Mouse (Mus musculus) leukemia stem cell, adult 10-12 weeks (primary cell): ENCODE measurements around the gene Pcsk7. TPM values are rescaled to one million over a fixed set of nuclear protein-coding genes. Genes with fewer than 3 reads are reported as not detected.

Experiments
- polyA plus RNA-seq: library from polyadenylated mRNA; stranded (reverse); fragments of >175 nt; gene quantifications from 2 replicates; pipeline ENCODE4 v1.2.3, GENCODE M21; 2012; ENCODE audit warnings: low replicate concordance

Gene Pcsk7
- polyA plus RNA-seq = 3.7 and 9.2 TPM in 2 replicates

DNA sequence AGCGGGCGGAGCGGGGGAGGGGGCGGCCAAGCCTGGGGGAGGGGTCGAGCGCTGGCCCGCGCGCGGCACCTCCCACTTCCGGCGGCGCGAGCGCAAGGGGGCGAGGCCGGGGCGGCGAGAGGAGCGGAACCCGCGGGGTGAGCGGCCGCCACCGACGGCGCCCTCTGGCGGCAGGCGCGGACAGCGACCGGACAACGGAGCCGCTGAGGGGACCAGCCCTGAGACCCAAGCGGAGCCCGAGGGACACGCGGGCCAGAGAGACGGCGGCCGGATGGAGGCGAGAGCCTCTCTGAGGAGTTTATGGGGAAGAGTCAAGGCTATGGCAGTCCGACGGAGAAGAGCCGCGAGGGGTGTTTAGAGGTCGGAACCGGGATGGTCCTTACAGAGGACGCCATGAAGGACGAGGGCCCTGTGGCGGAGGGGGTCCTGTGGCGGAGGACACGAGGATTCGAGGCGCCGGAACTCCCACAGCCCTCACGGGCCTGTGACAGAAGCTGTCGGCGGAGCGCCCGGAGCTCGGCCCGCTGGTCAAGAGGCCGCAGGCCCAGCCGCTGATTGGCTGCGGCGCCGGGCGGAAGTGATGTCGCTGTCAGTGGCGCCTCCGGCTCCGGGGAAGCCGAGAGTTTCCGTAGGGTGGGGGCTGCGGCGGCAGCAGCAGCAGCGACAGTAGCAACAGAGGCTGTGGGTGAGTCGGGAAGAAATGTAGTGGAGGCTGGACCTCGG lies at the start of gene Pcsk7, which contains the start of gene Rnf214:
Gene Pcsk7 (plus strand): TSS at position 143 of the 723 bp plus-strand sequence.
Gene Rnf214 (minus strand): TSS at position 557 of the 723 bp plus-strand sequence.

DNA sequence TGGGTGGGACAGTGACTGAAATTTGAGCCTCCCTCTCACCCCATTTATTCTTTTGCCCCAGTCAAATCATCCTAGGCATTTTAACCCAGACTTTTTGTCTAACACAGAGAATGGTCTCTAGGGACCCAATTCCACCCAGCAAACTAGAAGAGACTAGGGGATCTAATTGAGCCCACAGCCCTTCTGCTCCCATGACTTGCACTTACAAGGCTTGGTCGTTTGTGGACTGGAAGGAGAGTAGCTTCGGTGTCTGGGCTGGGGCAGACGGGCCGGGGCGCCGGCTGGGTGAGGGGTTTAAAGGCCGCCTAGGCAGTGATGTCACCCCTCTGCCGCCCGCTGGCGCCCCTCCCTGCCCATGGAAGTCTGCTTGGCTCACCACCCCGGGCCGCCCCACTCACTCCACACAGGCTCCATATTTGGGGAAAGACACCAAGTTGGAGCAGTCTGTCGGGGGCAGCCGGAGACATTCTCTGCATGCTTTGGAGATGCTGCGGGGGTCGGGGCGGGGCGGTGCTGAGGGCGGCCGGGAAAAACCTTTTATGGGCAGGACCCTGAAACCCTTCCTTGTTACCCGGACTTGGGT lies 29.4 kb downstream of the Pcsk7 start, which contains the start of gene Tagln:
Gene Tagln (minus strand): TSS at position 431 of the 583 bp plus-strand sequence.

DNA sequence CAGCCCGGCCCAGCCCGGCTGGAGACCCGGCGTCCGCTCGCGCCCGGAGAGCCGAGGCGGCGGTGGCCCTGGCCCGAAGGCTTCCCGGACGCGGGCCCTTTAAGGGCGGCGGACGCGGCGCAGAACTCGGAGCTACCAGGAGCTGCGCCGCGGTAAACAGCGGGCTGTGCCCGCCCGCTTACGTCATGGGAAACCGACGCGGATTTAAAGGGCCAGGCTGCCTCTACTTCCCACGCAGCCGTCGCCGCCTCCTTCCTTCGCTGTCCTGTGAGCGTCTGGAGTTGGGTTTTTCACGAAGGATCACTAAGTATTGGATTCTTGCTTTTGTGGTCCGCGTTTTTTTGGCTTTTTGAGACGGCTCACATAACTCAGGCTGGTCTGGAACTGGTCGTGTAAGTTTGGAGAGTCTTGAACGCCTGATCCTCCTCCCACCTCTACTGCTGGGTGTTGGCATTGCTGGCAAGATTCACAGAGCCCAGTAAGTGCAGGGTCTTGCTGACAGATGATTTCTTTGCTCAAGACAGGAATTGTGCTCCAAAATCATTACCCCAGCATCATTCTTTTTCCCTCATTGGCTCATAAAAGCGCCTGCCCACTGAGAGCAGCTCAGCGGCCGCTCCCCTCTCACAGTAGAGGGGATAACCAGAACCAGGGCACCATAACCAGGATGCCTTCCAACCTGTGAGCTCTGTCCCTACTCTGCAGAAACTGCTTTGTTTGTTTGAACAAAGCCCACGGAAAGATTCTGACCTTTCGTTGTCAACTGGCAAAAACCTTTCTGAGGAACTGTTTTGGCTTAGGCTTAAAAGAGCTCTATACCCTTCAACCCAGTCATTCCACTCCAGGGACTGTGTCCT lies 49.0 kb downstream of the Pcsk7 start, which contains the start of gene Sidt2:
Gene Sidt2 (minus strand): TSS at position 152 of the 857 bp plus-strand sequence.

Other genes starting within 250 kb of the Pcsk7 start
- 133 and 186 TPM in 2 replicates for gene Cep164, start 77.8 kb upstream of the Pcsk7 start, polyA plus RNA-seq
- gene Bace1, start 67.9 kb upstream of the Pcsk7 start, polyA plus RNA-seq = 0.28 and 0.84 TPM in 2 replicates
- gene Rnf214, start 414 bp downstream of the Pcsk7 start, polyA plus RNA-seq = 7.5 and 25.3 TPM in 2 replicates
- gene Tagln, start 29.6 kb downstream of the Pcsk7 start, polyA plus RNA-seq = 2.5 and 18.0 TPM in 2 replicates
- gene Sidt2, start 48.8 kb downstream of the Pcsk7 start, polyA plus RNA-seq = 46.7 and 83.0 TPM in 2 replicates
- gene Pafah1b2, start 106.2 kb downstream of the Pcsk7 start, polyA plus RNA-seq = 43.4 and 67.9 TPM in 2 replicates
- 10.9 and 13.3 TPM in 2 replicates for gene Sik3, start 106.3 kb downstream of the Pcsk7 start, polyA plus RNA-seq